Mouse (Mus musculus) hindbrain, embryonic 14.5 days (tissue): Measurements from ENCODE around the gene Hnrnpa1. TPM values are rescaled to one million over a fixed set of nuclear protein-coding genes. Genes with fewer than 3 reads are reported as not detected.

Experiments used
- ATAC-seq: fragments of 200-750 bp; cut with Nextera tagmentation; 2 replicates; pipeline ENCODE4 v1.8.0; 2017; ENCODE audit warnings: moderate number of reproducible peaks, mild to moderate bottlenecking, moderate TSS enrichment, moderate library complexity; ENCODE audit not compliant: low FRiP score
- DNase-seq: peaks from one replicate; pipeline ENCODE4 v3.0.0-alpha.2; 2015; ENCODE audit warnings: low spot score
- H3K27ac ChIP-seq: fragments of 300-500 bp; sonication (generic); 2 replicates; pipeline ENCODE4 v1.5.1; 2014; ENCODE audit warnings: mild to moderate bottlenecking, moderate library complexity
- H3K27me3 ChIP-seq: fragments of 300-500 bp; sonication (generic); 2 replicates; pipeline ENCODE4 v1.6.1; 2014; ENCODE audit warnings: mild to moderate bottlenecking, low read length, mixed read lengths; ENCODE audit not compliant: control insufficient read depth, insufficient read depth
- H3K36me3 ChIP-seq: fragments of 300-500 bp; sonication (generic); replicated peaks from 2 replicates; pipeline ENCODE4 v1.6.1; 2014; ENCODE audit not compliant: control insufficient read depth, insufficient read depth
- H3K4me1 ChIP-seq: fragments of 300-500 bp; sonication (generic); replicated peaks from 2 replicates; pipeline ENCODE4 v1.6.1; 2014; ENCODE audit warnings: antibody characterized with exemption, low read length, mixed read lengths; ENCODE audit not compliant: control insufficient read depth, insufficient read depth
- H3K4me2 ChIP-seq: fragments of 300-500 bp; sonication (generic); replicated peaks from 2 replicates; pipeline ENCODE4 v1.6.1; 2014; ENCODE audit warnings: mild to moderate bottlenecking, moderate library complexity
- H3K4me3 ChIP-seq: fragments of 300-500 bp; sonication (generic); replicated peaks from 2 replicates; pipeline ENCODE4 v1.5.1; 2014; ENCODE audit warnings: mild to moderate bottlenecking, low read length
- H3K9ac ChIP-seq: fragments of 300-500 bp; sonication (generic); 2 replicates; pipeline ENCODE4 v1.6.1; 2014
- H3K9me3 ChIP-seq: fragments of 300-500 bp; sonication (generic); 2 replicates; pipeline ENCODE4 v1.6.1; 2016; ENCODE audit warnings: low read length; ENCODE audit not compliant: control insufficient read depth
- WGBS: fragments of 180-500 bp; shearing (Covaris S2); extraction: QIAGEN DNeasy Blood & Tissue Kit; methylation state at CpG from one replicate; pipeline ENCODE4 v1.1.7; 2014; 5-methylcytosine and 5-hydroxymethylcytosine counted together
- polyA plus RNA-seq: library from polyadenylated mRNA; unstranded; fragments of >200 nt; fragmentation: Nextera tagmentation; extraction: Ambion mirVana; gene quantifications from 2 replicates; pipeline ENCODE4 v1.2.1, GENCODE M21; 2014

Hnrnpa1 gene
- polyA plus RNA-seq: 526 and 623 TPM in 2 replicates

DNA sequence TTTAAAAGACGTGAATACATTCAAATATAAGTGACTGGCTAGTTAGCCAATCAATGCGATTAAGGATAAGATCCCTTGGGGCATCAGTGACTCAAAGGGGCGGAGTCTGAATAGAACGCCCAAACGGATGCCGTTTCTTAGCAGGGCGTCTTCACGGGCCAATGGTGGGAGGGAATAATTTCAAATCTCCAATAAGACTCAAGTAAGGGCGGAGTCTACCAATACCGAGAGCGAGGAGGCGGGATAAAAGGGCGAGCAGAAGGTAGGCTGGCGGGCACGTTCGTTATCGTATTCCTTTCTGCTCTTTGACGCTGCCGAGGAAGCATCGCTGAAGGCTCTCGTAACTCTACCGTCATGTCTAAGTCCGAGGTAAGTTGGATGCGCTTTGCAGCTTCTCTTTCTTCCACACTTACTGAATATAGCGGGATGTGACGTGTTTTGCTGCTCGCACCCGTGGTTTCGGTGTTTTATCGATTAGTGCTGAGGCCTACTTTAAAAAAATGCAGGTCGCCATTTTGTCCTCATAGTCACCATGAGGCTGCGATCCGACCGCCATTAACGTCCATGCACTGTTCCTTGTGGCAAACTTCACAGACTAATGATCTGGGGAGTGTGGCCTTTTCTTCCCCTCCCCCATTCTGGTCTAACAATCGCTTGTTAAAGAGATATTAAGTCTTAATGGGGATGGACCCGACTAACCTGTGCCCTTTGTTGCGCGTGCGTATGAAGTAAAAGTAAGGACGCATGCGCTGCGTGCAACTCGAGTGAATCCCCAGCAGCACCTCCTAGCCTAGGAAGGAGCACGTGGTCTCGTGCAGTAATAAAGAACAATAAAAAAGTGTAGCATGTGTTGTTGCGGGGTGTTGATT lies at the start of gene Hnrnpa1:
Hnrnpa1 (plus strand) TSS at position 273 of the 869 bp plus-strand sequence.
- DNase-seq (peak; percentile 97), ATAC-seq (peak; percentile 93)
- peak within 1 kb of the TSS; percentile 91 for H3K9ac ChIP-seq
- no peaks in the 10 kb centered on the region for H3K27me3 ChIP-seq
- WGBS: under 1% methylated on average over 47 of the region's 47 CpGs
- peak within 1 kb of the TSS; percentile 90 for H3K4me2 ChIP-seq
- peak within 1 kb of the TSS; percentile 97 for H3K27ac ChIP-seq
- H3K4me1 ChIP-seq: peaks cover 39% of the 10 kb centered on the region
- peaks cover 40% of the 10 kb centered on the region for H3K36me3 ChIP-seq
- no peaks in the 10 kb centered on the region for H3K9me3 ChIP-seq
- H3K4me3 ChIP-seq: peak within 1 kb of the TSS; percentile 46

DNA sequence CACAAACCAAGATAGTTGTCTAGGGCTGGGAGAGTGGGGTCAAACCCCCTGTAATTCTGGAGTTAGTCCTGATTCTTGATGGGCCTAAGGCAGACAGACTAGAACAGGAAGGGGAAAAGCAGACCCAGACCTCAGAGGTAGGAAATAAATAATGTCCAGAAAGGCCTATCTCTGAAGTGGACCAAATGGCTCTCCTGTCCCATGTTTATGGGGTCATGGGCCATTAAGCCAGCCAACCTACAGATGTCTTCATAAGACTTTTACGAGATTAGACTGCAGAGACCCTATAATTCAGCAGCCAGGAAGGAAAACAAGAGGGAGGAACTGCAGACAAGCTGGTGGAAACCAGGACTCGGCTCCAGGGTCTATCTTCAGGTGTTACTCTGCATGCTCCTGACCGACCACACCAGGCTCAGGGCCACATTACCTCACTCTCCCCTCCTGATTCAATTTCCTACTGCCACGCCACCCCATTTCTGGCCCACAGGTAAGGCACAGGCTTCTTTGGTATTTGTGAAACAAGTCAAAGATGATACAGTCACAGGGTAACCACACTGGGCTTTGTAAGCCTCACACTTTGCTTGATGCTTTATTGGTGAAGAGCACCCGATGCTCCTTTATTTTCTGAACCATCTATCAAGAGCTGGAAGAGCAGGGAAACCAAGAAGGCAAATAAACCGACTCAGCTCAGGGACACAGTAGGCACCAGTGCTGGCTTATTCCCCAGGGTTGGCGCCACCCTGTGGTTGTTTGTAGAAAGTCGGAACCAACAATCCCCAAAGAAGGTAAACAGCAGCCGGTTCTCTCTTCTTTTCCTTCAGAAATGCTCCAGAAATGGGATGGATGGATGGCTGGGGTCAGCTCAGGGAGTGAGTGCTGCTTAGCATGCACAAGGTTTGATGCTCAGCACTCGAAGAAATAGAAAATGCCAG lies 49.4 kb upstream of the Hnrnpa1 start:
- H3K9ac ChIP-seq: no peak overlapping the region
- no peak overlapping the region for H3K27ac ChIP-seq
- WGBS: 64% methylated on average over 10 of the region's 10 CpGs
- no peak overlapping the region for H3K4me2 ChIP-seq
- H3K4me1 ChIP-seq: no peaks in the 10 kb centered on the region
- peaks cover 48% of the 10 kb centered on the region for H3K36me3 ChIP-seq
- DNase-seq (peak; percentile 61), ATAC-seq (no peak)
- no peaks in the 10 kb centered on the region for H3K27me3 ChIP-seq
- H3K4me3 ChIP-seq: no peak overlapping the region
- no peaks in the 10 kb centered on the region for H3K9me3 ChIP-seq

DNA sequence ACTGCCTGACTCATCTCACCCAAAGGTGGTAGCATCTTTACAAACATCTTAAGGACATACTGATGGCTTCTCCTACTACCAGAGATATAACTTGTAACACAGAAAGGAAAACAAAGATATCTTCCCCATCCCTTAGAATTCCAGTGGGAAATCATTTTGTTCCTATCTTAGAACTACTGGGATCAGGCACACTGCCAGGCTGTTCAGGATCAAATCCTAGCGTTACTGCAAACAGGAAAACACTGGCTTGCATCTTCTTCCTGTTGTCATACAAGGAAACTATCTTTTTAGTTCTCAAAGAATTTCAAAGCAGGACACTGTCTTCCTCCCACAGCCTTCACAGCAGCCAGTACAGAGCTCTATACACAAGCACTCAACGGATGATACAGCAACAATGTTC lies 46.6 kb upstream of the Hnrnpa1 start:
- DNase-seq (no peak), ATAC-seq (no peak)
- Histone ChIP-seq H3K9me3 (no peaks in the 10 kb centered on the region), H3K27ac (no peak overlapping the region), H3K27me3 (no peaks in the 10 kb centered on the region), H3K9ac (no peak overlapping the region), H3K4me3 (no peak overlapping the region), H3K36me3 (peaks cover 76% of the 10 kb centered on the region), H3K4me1 (no peaks in the 10 kb centered on the region), H3K4me2 (no peak overlapping the region)
- 91% methylated on average over 2 of the region's 2 CpGs for WGBS

DNA sequence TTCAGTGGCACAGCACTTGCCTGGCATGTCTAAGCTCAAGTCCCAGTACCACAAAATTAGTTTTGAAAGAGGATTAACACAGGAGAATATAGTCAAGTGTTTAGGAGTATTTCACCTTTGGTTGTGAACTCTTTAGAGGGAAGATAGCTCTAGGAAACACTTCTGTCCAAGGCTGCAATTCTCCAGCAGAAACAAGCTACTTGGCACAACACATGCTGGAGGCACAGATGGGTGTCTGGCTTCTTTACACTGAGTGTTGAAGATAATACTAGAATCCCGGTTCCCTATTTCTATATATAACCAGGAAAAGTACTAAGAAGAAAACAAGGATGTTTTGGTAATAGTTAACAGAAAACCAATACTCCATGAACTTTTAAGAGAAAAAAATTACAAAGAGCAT lies 43.4 kb upstream of the Hnrnpa1 start:
- no peaks in the 10 kb centered on the region for H3K27me3 ChIP-seq
- H3K9me3 ChIP-seq: no peaks in the 10 kb centered on the region
- DNase-seq: no peak
- ATAC-seq: no peak
- H3K4me2 ChIP-seq: no peak overlapping the region
- no peaks in the 10 kb centered on the region for H3K4me1 ChIP-seq
- 89% methylated on average over 1 of the region's 1 CpGs for WGBS
- peaks cover 87% of the 10 kb centered on the region for H3K36me3 ChIP-seq
- no peak overlapping the region for H3K9ac ChIP-seq
- H3K4me3 ChIP-seq: no peak overlapping the region
- H3K27ac ChIP-seq: no peak overlapping the region

DNA sequence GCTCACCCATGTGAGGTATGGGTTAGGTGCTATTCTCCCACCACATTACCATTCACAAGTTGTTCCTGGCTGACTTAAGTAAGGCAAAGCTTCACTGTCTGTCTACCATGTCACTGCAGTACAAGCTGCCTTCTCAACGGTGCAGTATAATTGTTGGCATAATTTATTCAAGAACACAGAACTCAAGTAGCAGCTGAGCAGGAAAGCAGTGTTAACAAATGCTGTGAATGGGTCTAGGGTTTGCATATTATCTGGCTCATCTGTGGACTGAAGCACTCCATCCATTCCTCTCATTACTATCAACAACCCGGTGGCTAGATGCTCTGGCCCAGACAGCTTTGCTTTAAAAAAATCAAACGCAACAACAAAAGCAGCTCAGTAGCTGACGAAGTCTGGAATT lies 42.4 kb upstream of the Hnrnpa1 start:
- ATAC-seq: no peak
- no peak for DNase-seq
- peaks cover 86% of the 10 kb centered on the region for H3K36me3 ChIP-seq
- no peak overlapping the region for H3K4me3 ChIP-seq
- no peak overlapping the region for H3K9ac ChIP-seq
- no peak overlapping the region for H3K4me2 ChIP-seq
- H3K9me3 ChIP-seq: no peaks in the 10 kb centered on the region
- no peaks in the 10 kb centered on the region for H3K27me3 ChIP-seq
- H3K4me1 ChIP-seq: 0 out of 2 replicates have a peak, but pooled peaks cover 3% of the 10 kb centered on the region
- H3K27ac ChIP-seq: no peak overlapping the region
- WGBS: 79% methylated on average over 4 of the region's 4 CpGs

DNA sequence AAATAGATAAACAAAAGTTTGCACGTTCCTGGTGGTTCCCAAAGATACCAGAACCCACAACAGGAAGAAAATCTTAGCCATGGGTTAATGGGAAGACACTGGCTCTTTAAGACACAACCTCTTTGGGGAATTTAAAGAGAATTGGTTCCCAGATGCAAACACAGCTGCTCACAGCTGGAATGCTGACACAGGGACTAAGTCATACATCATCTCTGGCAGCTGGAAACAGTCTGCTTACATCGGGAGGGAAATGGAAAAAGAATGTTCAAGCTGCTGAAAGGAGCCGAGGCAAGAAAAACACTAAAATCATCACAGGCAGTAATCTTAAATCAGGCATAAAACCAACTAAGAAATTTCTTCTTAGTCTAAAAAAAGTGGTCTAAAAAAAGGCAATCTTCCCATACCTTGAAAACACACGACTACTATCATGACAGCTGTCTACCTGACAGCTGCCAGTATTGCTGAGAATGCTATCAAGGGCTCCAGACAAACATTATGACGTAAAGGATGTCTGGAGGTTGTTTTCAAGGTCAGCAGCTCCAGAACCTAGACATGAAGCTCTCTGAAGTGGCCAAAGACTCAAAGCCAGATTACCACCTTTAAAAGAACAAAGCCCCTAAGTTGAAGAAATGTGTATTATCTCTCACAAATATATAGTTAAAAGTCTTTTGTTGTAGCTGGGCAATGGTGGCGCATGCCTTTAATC lies 38.0 kb upstream of the Hnrnpa1 start:
- no peak overlapping the region for H3K4me3 ChIP-seq
- WGBS: 57% methylated on average over 6 of the region's 6 CpGs
- peaks cover 3% of the 10 kb centered on the region; the same call in 1 of the 2 replicates for H3K4me1 ChIP-seq
- no peak for ATAC-seq
- DNase-seq: peak; percentile 63
- H3K4me2 ChIP-seq: no peak overlapping the region
- peaks cover 82% of the 10 kb centered on the region for H3K36me3 ChIP-seq
- H3K9ac ChIP-seq: no peak overlapping the region
- H3K27ac ChIP-seq: peak overlapping the region; percentile 61
- no peaks in the 10 kb centered on the region for H3K27me3 ChIP-seq
- no peaks in the 10 kb centered on the region for H3K9me3 ChIP-seq

DNA sequence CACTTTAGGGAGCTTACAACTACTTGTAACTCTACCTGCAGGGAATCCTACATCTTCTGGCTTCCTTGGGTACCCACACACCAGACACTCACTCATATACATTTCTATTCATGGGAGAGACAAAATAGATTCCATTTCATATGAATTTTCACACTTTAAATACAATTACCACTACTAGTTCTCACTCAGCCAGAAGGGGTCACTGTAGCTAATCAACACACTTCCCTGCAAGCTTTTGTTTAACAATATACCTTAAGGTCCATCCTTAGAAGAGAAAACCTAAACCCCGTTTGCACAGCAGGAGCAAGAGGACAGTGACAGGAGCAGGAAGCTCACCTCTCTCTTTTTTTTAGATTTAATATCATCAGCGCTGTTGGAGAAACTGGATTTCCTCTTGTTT lies 35.1 kb upstream of the Hnrnpa1 start:
- DNase-seq (no peak), ATAC-seq (no peak)
- H3K4me3 ChIP-seq: no peak overlapping the region
- peaks cover 3% of the 10 kb centered on the region; the same call in 1 of the 2 replicates for H3K4me1 ChIP-seq
- WGBS: 60% methylated on average over 2 of the region's 2 CpGs
- no peak overlapping the region for H3K4me2 ChIP-seq
- H3K9ac ChIP-seq: no peak overlapping the region
- H3K27ac ChIP-seq: no peak overlapping the region
- peaks cover 81% of the 10 kb centered on the region for H3K36me3 ChIP-seq
- no peaks in the 10 kb centered on the region for H3K27me3 ChIP-seq
- no peaks in the 10 kb centered on the region for H3K9me3 ChIP-seq

DNA sequence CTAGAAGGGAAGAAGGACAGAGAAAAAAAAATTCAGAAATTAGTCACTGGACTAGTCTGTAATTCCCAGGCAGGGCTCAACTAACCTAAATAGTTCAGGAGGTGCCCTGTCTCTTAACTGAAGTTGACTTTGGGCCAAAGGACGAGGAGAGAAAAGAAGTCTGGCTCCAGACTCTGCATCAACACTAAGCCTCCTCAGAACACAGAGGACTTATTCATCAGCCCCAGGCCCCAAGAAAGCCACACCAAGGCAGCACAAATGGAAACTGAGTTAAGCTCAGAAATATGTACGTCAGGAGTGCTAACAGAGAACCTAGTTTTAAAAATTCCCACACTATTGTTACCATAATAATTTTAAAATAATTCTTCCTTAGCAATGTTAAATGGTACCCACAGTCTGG lies 26.1 kb upstream of the Hnrnpa1 start:
- ATAC-seq (no peak), DNase-seq (no peak)
- H3K27ac ChIP-seq: peak overlapping the region; percentile 81
- no peaks in the 10 kb centered on the region for H3K27me3 ChIP-seq
- H3K36me3 ChIP-seq: peaks cover 40% of the 10 kb centered on the region
- peak overlapping the region; percentile 50 for H3K9ac ChIP-seq
- WGBS: 15% methylated on average over 2 of the region's 2 CpGs
- H3K4me1 ChIP-seq: peaks cover 22% of the 10 kb centered on the region
- peak overlapping the region; percentile 36 for H3K4me3 ChIP-seq
- peak overlapping the region; percentile 73 for H3K4me2 ChIP-seq
- H3K9me3 ChIP-seq: no peaks in the 10 kb centered on the region
